Mouse (Mus musculus) liver, postnatal 0 days (tissue): ENCODE measurements around the gene Rsph6a.

Source experiments
- CTCF ChIP-seq: sonication (generic); IDR thresholded peaks from 2 replicates; pipeline ENCODE4 v1.5.1; 2016; ENCODE audit warnings: antibody characterized with exemption, low read depth
- EP300 ChIP-seq: IDR thresholded peaks from 2 replicates; pipeline ENCODE4 v1.6.1; 2016; ENCODE audit warnings: antibody characterized with exemption, low read depth, mild to moderate bottlenecking

GRCm38 (mm10) chr7:19046286-19047069 lies 8.0 kb upstream of the Rsph6a start:
- TF ChIP-seq EP300 (no peak), CTCF (no peak)
